Mouse (Mus musculus) MEL (cell line): ENCODE data around the gene Strbp. TPM values are rescaled to one million over a fixed set of nuclear protein-coding genes. Genes with fewer than 3 reads are reported as not detected.
"Not testable (repeated sequence)": the region's sequence is repeated elsewhere in the genome, so short reads cannot be mapped to it uniquely, and the experiment has no call there.

ENCODE experiments used
- DNase-seq: peaks from one replicate; pipeline ENCODE4 v3.0.0; 2011; ENCODE audit warnings: low read depth, low spot score
- H3K27ac ChIP-seq: 2 replicates; pipeline ENCODE4 v1.5.1; 2012; ENCODE audit warnings: low read depth, mild to moderate bottlenecking, control low read depth, low read length, moderate library complexity; ENCODE audit not compliant: control insufficient read depth
- H3K27me3 ChIP-seq, 2 experiments: fragments of 150-350 bp in 1 of 2; sonication (generic) in 1 of 2; 2 replicates each; pipeline ENCODE4 v1.6.1; 2012; ENCODE audit warnings: low read length in 2 of 2, mild to moderate bottlenecking in 2 of 2, improper control_type of control experiment in 1 of 2, moderate library complexity in 1 of 2; ENCODE audit not compliant: insufficient read depth in 2 of 2, control insufficient read depth in 1 of 2
- H3K36me3 ChIP-seq, 2 experiments: 2 replicates each; pipeline ENCODE4 v1.6.1; 2012 to 2014; ENCODE audit warnings: low read length in 2 of 2, improper control_type of control experiment in 1 of 2, inconsistent platforms in 1 of 2, mild to moderate bottlenecking in 1 of 2; ENCODE audit not compliant: insufficient read depth in 2 of 2, control insufficient read depth in 1 of 2
- H3K4me1 ChIP-seq, 2 experiments: fragments of 150-350 bp in 1 of 2; sonication (generic) in 1 of 2; 2 replicates each; pipeline ENCODE4 v1.6.1; 2012; ENCODE audit warnings: low read length in 2 of 2, improper control_type of control experiment in 1 of 2, mild to moderate bottlenecking in 1 of 2; ENCODE audit not compliant: insufficient read depth in 2 of 2, control insufficient read depth in 1 of 2
- H3K4me3 ChIP-seq, 2 experiments: fragments of 150-350 bp in 1 of 2; sonication (generic) in 1 of 2; 2 replicates each; pipeline ENCODE4 v1.5.1; 2012; ENCODE audit warnings: low read depth in 2 of 2, low read length in 2 of 2, mild to moderate bottlenecking in 2 of 2, moderate library complexity in 2 of 2, control low read depth in 1 of 2, improper control_type of control experiment in 1 of 2; ENCODE audit not compliant: control insufficient read depth in 1 of 2, insufficient read depth in 1 of 2
- H3K79me2 ChIP-seq: 2 replicates; pipeline ENCODE4 v1.6.1; 2012; ENCODE audit warnings: mild to moderate bottlenecking, low read length, moderate library complexity; ENCODE audit not compliant: control insufficient read depth, poor library complexity, insufficient read depth
- H3K9ac ChIP-seq: 2 replicates; pipeline ENCODE4 v1.6.1; 2012; ENCODE audit warnings: low read depth, mild to moderate bottlenecking, control low read depth, low read length, moderate library complexity; ENCODE audit not compliant: control insufficient read depth, poor library complexity, severe bottlenecking
- H3K9me3 ChIP-seq: fragments of 150-350 bp; sonication (generic); replicated peaks from 2 replicates; pipeline ENCODE4 v1.6.1; 2012; ENCODE audit warnings: mild to moderate bottlenecking, low read length, improper control_type of control experiment, moderate library complexity; ENCODE audit not compliant: insufficient read depth
- ELF1 ChIP-seq: IDR thresholded peaks from 2 replicates; pipeline ENCODE4 v1.6.1; 2014; ENCODE audit warnings: low read depth, mild to moderate bottlenecking, inconsistent platforms, low read length, improper control_type of control experiment, moderate library complexity
- MEF2A ChIP-seq: IDR thresholded peaks from 2 replicates; pipeline ENCODE4 v1.6.1; 2014; ENCODE audit warnings: low read depth, mild to moderate bottlenecking, inconsistent platforms, low read length, improper control_type of control experiment; ENCODE audit not compliant: poor library complexity, insufficient replicate concordance, severe bottlenecking; ENCODE audit errors: extremely low read depth
- MXI1 ChIP-seq: IDR thresholded peaks from 2 replicates; pipeline ENCODE4 v1.6.1; 2011; ENCODE audit warnings: mild to moderate bottlenecking, low read depth, low read length, improper control_type of control experiment
- RAD21 ChIP-seq: IDR thresholded peaks from 2 replicates; pipeline ENCODE4 v1.6.1; 2011; ENCODE audit warnings: mild to moderate bottlenecking, low read depth, low read length, improper control_type of control experiment
- SMC3 ChIP-seq: IDR thresholded peaks from 2 replicates; pipeline ENCODE4 v1.6.1; 2011; ENCODE audit warnings: low read depth, low read length, improper control_type of control experiment
- UBTF ChIP-seq: IDR thresholded peaks from 2 replicates; pipeline ENCODE4 v1.6.1; 2012; ENCODE audit warnings: low read depth, mild to moderate bottlenecking, inconsistent platforms, low read length, improper control_type of control experiment, moderate library complexity, borderline replicate concordance; ENCODE audit not compliant: insufficient read depth
- USF2 ChIP-seq, 2 experiments: IDR thresholded peaks; 2 replicates each; pipeline ENCODE4 v1.6.1; 2011 to 2012; ENCODE audit warnings: improper control_type of control experiment in 2 of 2, low read length in 2 of 2, borderline replicate concordance in 1 of 2, inconsistent platforms in 1 of 2, low read depth in 1 of 2, mild to moderate bottlenecking in 1 of 2; ENCODE audit not compliant: insufficient read depth in 1 of 2
- ZC3H11A ChIP-seq: IDR thresholded peaks from 2 replicates; pipeline ENCODE4 v1.6.1; 2012; ENCODE audit warnings: low read depth, mild to moderate bottlenecking, inconsistent platforms, low read length, improper control_type of control experiment
- polyA plus RNA-seq, 2 experiments: library from polyadenylated mRNA; stranded (reverse) in 1 of 2; unstranded in 1 of 2; fragments of >175 nt in 1 of 2; fragments of >200 nt in 1 of 2; gene quantifications; 2 replicates each; pipeline versions ENCODE4 v1.2.1 to v1.2.4; 2012; ENCODE audit warnings: low replicate concordance in 2 of 2, low read depth in 1 of 2; ENCODE audit not compliant: insufficient read length in 2 of 2, insufficient read depth in 1 of 2, missing spikeins in 1 of 2
- total RNA-seq: library from RNA; depleted of rRNA; stranded (reverse); fragments of 300-350 nt; gene quantifications from 2 replicates; pipeline ENCODE4 v1.2.3, GENCODE M21; 2012

Gene Strbp
- total and polyA plus RNA-seq, 3 experiments, result 30.6 to 123 (median 59.8) TPM

DNA sequence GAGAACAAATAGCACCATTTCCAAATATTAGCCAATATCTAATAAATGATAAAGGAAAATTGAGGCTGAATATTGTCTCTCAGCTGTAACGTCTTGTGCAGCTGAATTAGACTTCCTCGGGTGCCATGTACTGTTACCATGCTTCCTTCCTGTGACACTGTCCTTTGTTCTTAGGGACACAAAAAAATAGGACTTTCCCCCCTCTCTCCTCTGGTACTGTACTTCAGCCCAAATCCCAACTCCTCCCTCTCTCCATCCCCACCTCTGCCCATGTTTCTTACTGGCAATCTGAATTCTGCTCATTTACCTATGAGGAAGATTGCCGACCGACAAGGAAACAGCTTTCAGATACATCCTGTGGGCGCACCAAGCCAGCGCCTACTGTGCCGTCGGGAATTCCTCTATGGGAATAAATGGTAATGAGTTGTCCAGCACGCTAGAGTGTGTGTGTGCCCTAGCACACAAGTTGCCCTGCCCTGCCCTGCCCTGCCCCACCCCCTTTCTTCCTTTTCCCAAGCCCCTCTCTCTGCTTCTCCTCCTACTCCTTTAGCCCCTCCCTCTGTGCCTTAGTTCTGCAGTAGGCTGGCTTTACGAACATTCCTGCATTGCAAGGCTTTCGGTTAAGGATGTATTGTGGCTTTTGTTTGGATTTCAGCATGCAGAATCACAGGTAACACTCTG lies 187.5 kb downstream of the Strbp start, which contains the start of gene Gpr21:
Gene Gpr21, plus strand, starts transcription at position 303 of the 681 bp plus-strand sequence.
- peaks cover 2 to 3% of the 10 kb centered on the region in 2 experiments; a peak in 3 of 4 replicates for H3K36me3 ChIP-seq
- no peak for DNase-seq
- no peak within 1 kb of the TSS for H3K4me3 ChIP-seq
- H3K9me3 ChIP-seq, result no peaks in the 10 kb centered on the region
- no peaks in the 10 kb centered on the region; a peak in 2 of 4 replicates for H3K4me1 ChIP-seq
- no peak within 1 kb of the TSS for H3K9ac ChIP-seq
- TF ChIP-seq MXI1 (no peak), USF2 (IDR thresholded peaks at IDR 0.05; ENCODE audit: borderline replicate concordance in 1 of 2, insufficient read depth in 1 of 2, low read depth in 1 of 2, low read length in 2 of 2) (no peak), UBTF (no peak), MEF2A (no peak), ELF1 (no peak), ZC3H11A (no peak), SMC3 (no peak)
- TF ChIP-seq, all 39 proteins: peak for 0
- no peaks in the 10 kb centered on the region for H3K27me3 ChIP-seq
- no peaks in the 10 kb centered on the region for H3K79me2 ChIP-seq
- no peak within 1 kb of the TSS for H3K27ac ChIP-seq

DNA sequence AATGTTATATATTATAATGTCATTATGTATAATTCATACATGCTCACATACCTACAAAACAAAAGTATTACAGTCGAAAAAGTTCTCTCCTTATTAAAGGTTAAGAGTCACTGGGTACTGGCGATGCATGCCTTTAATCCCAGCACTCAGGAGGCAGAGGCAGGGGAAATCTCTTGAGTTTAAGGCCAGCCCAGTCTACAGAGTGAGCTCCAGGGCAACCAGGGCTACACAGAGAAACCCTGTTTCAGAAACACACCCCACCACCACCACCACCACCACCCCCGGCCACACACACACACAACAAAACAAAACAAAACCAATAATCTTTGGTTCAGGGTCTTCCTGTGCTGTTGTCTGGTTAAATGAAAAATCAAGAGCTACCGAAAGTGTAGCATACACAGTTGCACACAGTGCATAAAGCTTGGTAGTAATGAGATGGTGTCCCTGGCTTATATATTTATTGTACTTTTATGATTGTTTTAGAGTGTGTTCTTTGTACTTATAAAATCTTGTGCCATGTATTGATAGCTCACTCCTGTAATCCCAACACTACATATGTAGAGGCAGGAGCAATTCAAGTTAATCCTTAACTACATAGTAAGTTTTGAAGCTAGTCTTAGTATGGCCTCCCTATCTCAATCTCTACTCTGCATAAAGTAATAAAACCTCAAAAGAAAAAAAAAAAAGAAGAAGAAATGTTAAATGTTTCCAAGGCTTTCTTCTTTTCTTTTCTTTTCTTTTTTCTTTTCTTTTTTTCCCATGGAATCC lies 192.3 kb downstream of the Strbp start:
- H3K4me3 ChIP-seq, result no peak overlapping the region
- no peaks in the 10 kb centered on the region for H3K79me2 ChIP-seq
- TF ChIP-seq RAD21, result no peak
- no peaks in the 10 kb centered on the region; a peak in 2 of 4 replicates for H3K4me1 ChIP-seq
- no peaks in the 10 kb centered on the region for H3K27me3 ChIP-seq
- no peak overlapping the region for H3K9ac ChIP-seq
- no peak overlapping the region for H3K27ac ChIP-seq
- no peak for DNase-seq
- peaks cover 3 to 4% of the 10 kb centered on the region in 2 experiments; a peak in 3 of 4 replicates for H3K36me3 ChIP-seq
- H3K9me3 ChIP-seq, result no peaks in the 10 kb centered on the region

DNA sequence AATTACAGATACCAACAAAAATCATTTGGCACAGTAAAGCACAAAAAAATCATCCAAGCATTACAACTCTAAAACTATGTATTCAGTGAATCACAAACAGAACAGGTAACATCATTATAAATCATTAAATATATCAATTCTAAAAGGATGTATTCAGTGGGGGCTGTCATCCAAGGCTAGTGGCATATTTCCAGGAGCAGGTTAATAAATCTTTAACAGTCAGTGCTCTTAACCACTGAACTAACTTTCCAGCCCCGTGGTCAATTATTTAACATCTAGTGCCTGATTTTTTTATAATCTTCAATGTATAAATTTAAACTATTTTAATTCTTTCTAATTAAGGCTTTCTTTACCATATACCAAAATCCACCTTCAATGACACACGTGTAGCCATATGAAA lies 197.8 kb downstream of the Strbp start:
- not testable (repeated sequence) for DNase-seq

More for the DNA sequence above, 197.8 kb downstream of the Strbp start:
- H3K79me2 ChIP-seq, H3K27ac ChIP-seq, H3K36me3 ChIP-seq, H3K4me3 ChIP-seq, H3K4me1 ChIP-seq, H3K9me3 ChIP-seq, H3K9ac ChIP-seq, H3K27me3 ChIP-seq: not testable (repeated sequence)
